Mouse (Mus musculus): ENCODE measurements around the gene Kcnf1. TPM values are rescaled to one million over a fixed set of nuclear protein-coding genes. Genes with fewer than 3 reads are reported as not detected.

The Kcnf1 gene
- under 1 TPM in 1 of 2 experiments, not detected in 1; 0.01 TPM for polyA plus RNA-seq (2012; fragmentation: generic; extraction: Trizol)

DNA sequence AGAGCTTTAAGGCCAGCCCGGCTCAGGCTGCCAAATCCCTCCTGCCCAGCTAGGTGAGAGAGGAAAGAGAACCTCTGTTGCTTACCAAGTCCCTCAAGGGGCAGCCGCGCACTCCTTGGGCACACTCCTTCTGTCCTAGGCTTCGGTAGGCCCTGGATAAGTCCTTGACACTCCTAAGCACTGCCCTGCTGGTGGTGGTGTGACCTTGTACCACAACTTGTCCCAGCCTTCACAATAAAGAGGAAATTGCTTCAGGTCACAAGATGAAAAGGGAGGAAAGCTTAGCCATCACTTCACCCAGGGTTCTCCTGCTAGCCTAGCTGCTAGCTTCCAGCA is at the start of gene Kcnf1:
Kcnf1 (minus strand) TSS at position 132 of the 336 bp plus-strand sequence.

Other genes starting within 250 kb of the Kcnf1 start
- 10 to 100 TPM in 1 of 2 experiments, 1 to 10 TPM in 1; 3.2 to 15.2 TPM for gene Pqlc3, start 176.5 kb downstream of the Kcnf1 start, polyA plus RNA-seq (2012; fragmentation: generic; extraction: Trizol)
- under 1 TPM; 0.01 to 0.02 TPM for gene 2410004P03Rik, start 165.2 kb downstream of the Kcnf1 start, polyA plus RNA-seq (2012; fragmentation: generic; extraction: Trizol)
- 100 to 1,000 TPM in 1 of 2 experiments, 10 to 100 TPM in 1; 73.6 to 149 TPM for gene Pdia6, start 89.7 kb upstream of the Kcnf1 start, polyA plus RNA-seq (2012; fragmentation: generic; extraction: Trizol)
- gene Atp6v1c2, start 152.5 kb upstream of the Kcnf1 start, polyA plus RNA-seq (2012; fragmentation: generic; extraction: Trizol): under 1 TPM; 0.04 to 0.15 TPM
- 1 to 10 TPM; 1.5 to 4.2 TPM for gene Nol10, start 171.6 kb upstream of the Kcnf1 start, polyA plus RNA-seq (2012; fragmentation: generic; extraction: Trizol)